Mouse (Mus musculus): ENCODE data around the gene Teddm3. TPM values are rescaled to one million over a fixed set of nuclear protein-coding genes. Genes with fewer than 3 reads are reported as not detected.

Gene Teddm3
- not detected in 2 replicates for polyA plus RNA-seq (2012; ENCODE audit: low replicate concordance)

DNA sequence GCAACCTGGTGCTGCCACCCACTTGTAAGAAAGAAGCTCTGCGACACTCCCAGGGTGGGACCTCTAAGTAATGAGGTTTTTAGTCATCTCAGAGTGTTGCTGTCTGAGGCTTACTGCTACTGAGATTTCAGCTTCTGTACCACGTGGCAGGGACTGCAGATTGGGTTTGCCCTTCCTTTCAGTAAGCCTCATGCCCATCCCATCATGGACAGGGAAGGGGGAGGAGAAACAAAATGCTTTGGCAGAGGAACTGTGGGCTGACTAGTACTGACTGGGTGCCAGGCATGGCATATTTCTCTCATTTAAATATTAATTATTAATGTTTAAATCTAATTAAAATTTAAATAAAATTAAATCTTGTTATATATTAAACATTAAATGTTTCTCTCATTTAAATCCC, at the start of gene Teddm3:
TSS of gene Teddm3 (minus strand) at position 101 of the 400 bp plus-strand sequence.

Other genes with a start within 250 kb of the Teddm3 start
- 0.16 and 0.32 TPM in 2 replicates for gene Ephb3, start 50.8 kb upstream of the Teddm3 start, polyA plus RNA-seq (2012; ENCODE audit: low replicate concordance)

Data from leukemia stem cell, adult 10-12 weeks (primary cell).